Mouse (Mus musculus) neural tube, embryonic 15.5 days (tissue): ENCODE measurements around the gene Myo1d. TPM values are rescaled to one million over a fixed set of nuclear protein-coding genes. Genes with fewer than 3 reads are reported as not detected.

Experiments used
- ATAC-seq: fragments of 200-750 bp; cut with Nextera tagmentation; 2 replicates; pipeline ENCODE4 v1.8.0; 2017; ENCODE audit warnings: mild to moderate bottlenecking, moderate TSS enrichment, moderate library complexity; ENCODE audit not compliant: low FRiP score
- H3K27ac ChIP-seq: fragments of 300-500 bp; sonication (generic); replicated peaks from 2 replicates; pipeline ENCODE4 v1.5.1; 2015; ENCODE audit warnings: mild to moderate bottlenecking, inconsistent platforms
- H3K27me3 ChIP-seq: fragments of 300-500 bp; sonication (generic); replicated peaks from 2 replicates; pipeline ENCODE4 v1.6.1; 2015; ENCODE audit warnings: inconsistent platforms
- H3K36me3 ChIP-seq: fragments of 300-500 bp; sonication (generic); 2 replicates; pipeline ENCODE4 v1.6.1; 2015; ENCODE audit warnings: inconsistent platforms
- H3K4me1 ChIP-seq: fragments of 300-500 bp; sonication (generic); 2 replicates; pipeline ENCODE4 v1.6.1; 2015; ENCODE audit warnings: inconsistent platforms
- H3K4me2 ChIP-seq: fragments of 300-500 bp; sonication (generic); 2 replicates; pipeline ENCODE4 v1.6.1; 2015; ENCODE audit warnings: inconsistent platforms, mild to moderate bottlenecking, moderate library complexity
- H3K4me3 ChIP-seq: fragments of 300-500 bp; sonication (generic); replicated peaks from 2 replicates; pipeline ENCODE4 v1.5.1; 2015; ENCODE audit warnings: mild to moderate bottlenecking, inconsistent platforms
- H3K9ac ChIP-seq: fragments of 300-500 bp; sonication (generic); replicated peaks from 2 replicates; pipeline ENCODE4 v1.6.1; 2015; ENCODE audit warnings: mild to moderate bottlenecking, inconsistent platforms
- H3K9me3 ChIP-seq: fragments of 300-500 bp; sonication (generic); replicated peaks from 2 replicates; pipeline ENCODE4 v1.6.1; 2016; ENCODE audit warnings: inconsistent platforms
- WGBS: fragments of 180-500 bp; shearing (Covaris S2); methylation state at CpG from one replicate; pipeline ENCODE4 v1.1.7; 2015; ENCODE audit warnings: mixed read lengths; 5-methylcytosine and 5-hydroxymethylcytosine counted together
- polyA plus RNA-seq: library from polyadenylated mRNA; unstranded; fragments of >200 nt; fragmentation: Nextera tagmentation; extraction: Ambion mirVana; gene quantifications from 2 replicates; pipeline ENCODE4 v1.2.1, GENCODE M21; 2015

The Myo1d gene
- polyA plus RNA-seq, 1 experiment from 2014 or later, result 2.6 TPM

GRCm38 (mm10) chr11:80564975-80565965, 214.6 kb downstream of the Myo1d start:
- Histone ChIP-seq H3K27me3 (no peaks in the 10 kb centered on the region), H3K36me3 (no peaks in the 10 kb centered on the region), H3K9me3 (no peaks in the 10 kb centered on the region), H3K9ac (no peak overlapping the region), H3K4me2 (no peak overlapping the region), H3K4me3 (no peak overlapping the region), H3K27ac (no peak overlapping the region; the same call in 1 of the 2 replicates), H3K4me1 (peaks cover 16% of the 10 kb centered on the region)
- 67% methylated on average over 7 of the region's 7 CpGs for WGBS
- ATAC-seq, result peak; percentile 61; the same call in 1 of the 2 replicates

- Histone ChIP-seq H3K9me3 (no peaks in the 10 kb centered on the region), H3K27ac (no peak overlapping the region), H3K4me2 (no peak overlapping the region), H3K27me3 (no peaks in the 10 kb centered on the region), H3K9ac (no peak overlapping the region), H3K4me3 (no peak overlapping the region), H3K4me1 (peaks cover 14% of the 10 kb centered on the region), H3K36me3 (no peaks in the 10 kb centered on the region)
- WGBS, result 38% methylated on average over 3 of the region's 3 CpGs
- no peak for ATAC-seq
These were observed 217.3 kb downstream of the Myo1d start for GRCm38 (mm10) chr11:80562479-80562878.

- Histone ChIP-seq H3K4me3 (no peak overlapping the region), H3K9me3 (no peaks in the 10 kb centered on the region), H3K4me1 (peaks cover 6% of the 10 kb centered on the region), H3K36me3 (no peaks in the 10 kb centered on the region), H3K9ac (no peak overlapping the region), H3K27ac (no peak overlapping the region), H3K27me3 (no peaks in the 10 kb centered on the region), H3K4me2 (no peak overlapping the region)
- WGBS, result 66% methylated on average over 5 of the region's 5 CpGs
- no peak for ATAC-seq
These were observed 219.1 kb downstream of the Myo1d start for GRCm38 (mm10) chr11:80560770-80561169.

- H3K27me3 ChIP-seq, result no peaks in the 10 kb centered on the region
- H3K9ac ChIP-seq, result no peak overlapping the region
- ATAC-seq, result no peak
- H3K4me2 ChIP-seq, result no peak overlapping the region
- no peaks in the 10 kb centered on the region for H3K36me3 ChIP-seq
- H3K9me3 ChIP-seq, result no peaks in the 10 kb centered on the region
- no peak overlapping the region for H3K4me3 ChIP-seq
- WGBS, result 91% methylated on average over 5 of the region's 5 CpGs
- H3K27ac ChIP-seq, result no peak overlapping the region
- H3K4me1 ChIP-seq, result peaks cover 9% of the 10 kb centered on the region
These were observed 224.4 kb downstream of the Myo1d start for GRCm38 (mm10) chr11:80555416-80555815.

- H3K4me1 ChIP-seq, result peaks cover 19% of the 10 kb centered on the region
- H3K27ac ChIP-seq, result no peak overlapping the region
- H3K4me3 ChIP-seq, result no peak overlapping the region
- no peak overlapping the region for H3K4me2 ChIP-seq
- no peak for ATAC-seq
- no peaks in the 10 kb centered on the region for H3K27me3 ChIP-seq
- H3K36me3 ChIP-seq, result no peaks in the 10 kb centered on the region
- H3K9me3 ChIP-seq, result no peaks in the 10 kb centered on the region
- WGBS, result 86% methylated on average over 11 of the region's 11 CpGs
- H3K9ac ChIP-seq, result no peak overlapping the region
These were observed 226.8 kb downstream of the Myo1d start for GRCm38 (mm10) chr11:80553046-80553445.

- no peak for ATAC-seq
- Histone ChIP-seq H3K4me3 (no peak overlapping the region), H3K4me2 (no peak overlapping the region), H3K9me3 (no peaks in the 10 kb centered on the region), H3K27ac (no peak overlapping the region), H3K36me3 (no peaks in the 10 kb centered on the region), H3K9ac (no peak overlapping the region), H3K4me1 (peaks cover 20% of the 10 kb centered on the region), H3K27me3 (no peaks in the 10 kb centered on the region)
- 42% methylated on average over 3 of the region's 3 CpGs for WGBS
These were observed 228.2 kb downstream of the Myo1d start for GRCm38 (mm10) chr11:80551634-80552033.

- Histone ChIP-seq H3K9me3 (no peaks in the 10 kb centered on the region), H3K4me1 (peaks cover 20% of the 10 kb centered on the region), H3K27ac (peak overlapping the region; percentile 43), H3K27me3 (no peaks in the 10 kb centered on the region), H3K4me2 (no peak overlapping the region), H3K9ac (no peak overlapping the region), H3K36me3 (no peaks in the 10 kb centered on the region), H3K4me3 (no peak overlapping the region)
- peak; percentile 35; the same call in 1 of the 2 replicates for ATAC-seq
- 56% methylated on average over 10 of the region's 10 CpGs for WGBS
These were observed 229.6 kb downstream of the Myo1d start for GRCm38 (mm10) chr11:80550264-80550663.

GRCm38 (mm10) chr11:80549854-80550253, 230.0 kb downstream of the Myo1d start:
- Histone ChIP-seq H3K36me3 (no peaks in the 10 kb centered on the region), H3K27me3 (no peaks in the 10 kb centered on the region), H3K4me2 (no peak overlapping the region), H3K9me3 (no peaks in the 10 kb centered on the region), H3K4me1 (peaks cover 20% of the 10 kb centered on the region), H3K4me3 (no peak overlapping the region), H3K9ac (no peak overlapping the region), H3K27ac (peak overlapping the region; percentile 43)
- 61% methylated on average over 6 of the region's 6 CpGs for WGBS
- ATAC-seq, result no peak

GRCm38 (mm10) chr11:80546233-80546632, 233.6 kb downstream of the Myo1d start:
- Histone ChIP-seq H3K4me1 (peaks cover 15% of the 10 kb centered on the region), H3K9ac (no peak overlapping the region), H3K9me3 (no peaks in the 10 kb centered on the region), H3K4me3 (no peak overlapping the region), H3K4me2 (no peak overlapping the region), H3K36me3 (no peaks in the 10 kb centered on the region), H3K27ac (no peak overlapping the region), H3K27me3 (no peaks in the 10 kb centered on the region)
- 62% methylated on average over 2 of the region's 2 CpGs for WGBS
- no peak for ATAC-seq

- H3K4me2 ChIP-seq, result no peak overlapping the region
- no peaks in the 10 kb centered on the region for H3K36me3 ChIP-seq
- no peak overlapping the region for H3K9ac ChIP-seq
- WGBS, result 88% methylated on average over 4 of the region's 4 CpGs
- no peak overlapping the region for H3K4me3 ChIP-seq
- H3K9me3 ChIP-seq, result no peaks in the 10 kb centered on the region
- no peaks in the 10 kb centered on the region for H3K4me1 ChIP-seq
- no peak for ATAC-seq
- no peaks in the 10 kb centered on the region for H3K27me3 ChIP-seq
- no peak overlapping the region for H3K27ac ChIP-seq
These were observed 240.8 kb downstream of the Myo1d start for GRCm38 (mm10) chr11:80539056-80539455.

- ATAC-seq, result no peak
- H3K36me3 ChIP-seq, result no peaks in the 10 kb centered on the region
- H3K9ac ChIP-seq, result no peak overlapping the region
- no peaks in the 10 kb centered on the region for H3K4me1 ChIP-seq
- no peaks in the 10 kb centered on the region; the same call in 1 of the 2 replicates for H3K27me3 ChIP-seq
- no peak overlapping the region for H3K4me3 ChIP-seq
- no peaks in the 10 kb centered on the region for H3K9me3 ChIP-seq
- 59% methylated on average over 1 of the region's 1 CpGs for WGBS
- no peak overlapping the region for H3K27ac ChIP-seq
- no peak overlapping the region for H3K4me2 ChIP-seq
These were observed 246.9 kb downstream of the Myo1d start for GRCm38 (mm10) chr11:80532966-80533365.

GRCm38 (mm10) chr11:80529149-80529548, 250.7 kb downstream of the Myo1d start:
- WGBS, result 89% methylated on average over 8 of the region's 8 CpGs
- no peak overlapping the region for H3K4me3 ChIP-seq
- H3K4me2 ChIP-seq, result no peak overlapping the region
- H3K4me1 ChIP-seq, result no peaks in the 10 kb centered on the region
- no peaks in the 10 kb centered on the region for H3K9me3 ChIP-seq
- H3K27ac ChIP-seq, result no peak overlapping the region
- H3K27me3 ChIP-seq, result no peaks in the 10 kb centered on the region; the same call in 1 of the 2 replicates
- ATAC-seq, result no peak
- H3K36me3 ChIP-seq, result no peaks in the 10 kb centered on the region
- no peak overlapping the region for H3K9ac ChIP-seq
